Mouse (Mus musculus): Measurements from ENCODE around the gene Atad1.

DNA sequence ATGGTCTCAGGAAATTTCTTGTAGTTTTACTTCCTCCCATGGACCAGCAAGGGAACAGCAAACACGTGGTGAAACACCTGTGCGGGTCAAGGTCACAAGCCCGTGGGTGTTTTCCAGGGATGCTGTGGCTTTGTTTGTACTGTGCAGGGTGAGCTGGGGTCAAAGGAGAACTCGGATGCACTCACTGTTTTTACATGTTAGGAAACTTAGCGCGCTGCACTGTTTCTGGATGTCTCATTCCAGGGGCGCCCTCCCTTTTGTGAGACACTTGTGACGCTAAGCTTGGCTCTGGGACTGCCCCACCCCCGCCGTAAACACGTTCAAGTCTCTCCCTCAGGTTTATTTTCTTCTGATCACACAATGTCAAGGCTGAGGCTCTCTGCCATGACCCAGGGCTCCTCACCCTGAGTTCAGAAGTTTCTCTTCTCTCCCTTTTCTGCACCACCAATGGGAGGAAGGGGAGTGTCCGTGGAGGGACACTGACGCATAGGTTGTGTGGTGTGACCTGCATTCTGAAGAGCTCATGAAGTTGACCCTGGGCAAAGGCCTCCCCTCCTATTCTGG is 112.7 kb downstream of the Atad1 start:
- TF ChIP-seq CTCF (IDR thresholded peaks at IDR 0.05; ENCODE audit: borderline replicate concordance, extremely low read depth, insufficient read depth, insufficient read length) (no peak), POLR2A (IDR thresholded peaks at IDR 0.05; ENCODE audit: borderline replicate concordance, extremely low read depth, insufficient read depth, insufficient read length, poor library complexity, severe bottlenecking) (no peak)
